Mouse (Mus musculus) frontal cortex, postnatal 36 days (tissue): ENCODE results near the gene Nup210l.
"Not testable (repeated sequence)": the region's sequence is repeated elsewhere in the genome, so short reads cannot be mapped to it uniquely, and the experiment has no call there.

ENCODE experiments used
- DNase-seq, 2 experiments: peaks; one replicate each; pipeline ENCODE4 v3.0.0; 2022; ENCODE audit warnings: low spot score in 2 of 2

Gene Nup210l

GRCm38 (mm10) chr3:90094453-90094852 is 9.5 kb upstream of the Nup210l start:
- no peak for DNase-seq

GRCm38 (mm10) chr3:90097928-90098327 is 6.0 kb upstream of the Nup210l start:
- DNase-seq, result peak in 1 of 2 experiments; percentile 61

- no peak for DNase-seq
These were observed 2.9 kb upstream of the Nup210l start for GRCm38 (mm10) chr3:90101010-90101409.

- no peak for DNase-seq
These were observed 2.3 kb upstream of the Nup210l start for GRCm38 (mm10) chr3:90101673-90102072.

GRCm38 (mm10) chr3:90102239-90102638 is 1.7 kb upstream of the Nup210l start:
- DNase-seq, result no peak

GRCm38 (mm10) chr3:90103176-90103575 is 756 bp upstream of the Nup210l start:
- DNase-seq, result no peak

GRCm38 (mm10) chr3:90111706-90112105 is 7.8 kb downstream of the Nup210l start:
- DNase-seq, result peak in 1 of 2 experiments; percentile 40

- no peak for DNase-seq
These were observed 10.4 kb downstream of the Nup210l start for GRCm38 (mm10) chr3:90114342-90114741.

GRCm38 (mm10) chr3:90115526-90115925 is 11.6 kb downstream of the Nup210l start:
- no peak for DNase-seq

- peak; percentile 64 to 78 for DNase-seq
These were observed 14.3 kb downstream of the Nup210l start for GRCm38 (mm10) chr3:90118132-90118790.

- not testable (repeated sequence) for DNase-seq
These were observed 18.1 kb downstream of the Nup210l start for GRCm38 (mm10) chr3:90122036-90122435.

GRCm38 (mm10) chr3:90125710-90126109 is 21.8 kb downstream of the Nup210l start:
- DNase-seq, result no peak

- DNase-seq, result peak; percentile 17 to 31
These were observed 23.9 kb downstream of the Nup210l start for GRCm38 (mm10) chr3:90127881-90128280.

GRCm38 (mm10) chr3:90132745-90133144 is 28.8 kb downstream of the Nup210l start:
- no peak for DNase-seq

GRCm38 (mm10) chr3:90133331-90133730 is 29.4 kb downstream of the Nup210l start:
- no peak for DNase-seq

GRCm38 (mm10) chr3:90134483-90134882 is 30.6 kb downstream of the Nup210l start:
- DNase-seq, result no peak

GRCm38 (mm10) chr3:90134993-90135392 is 31.1 kb downstream of the Nup210l start:
- DNase-seq, result no peak

- DNase-seq, result no peak
These were observed 32.7 kb downstream of the Nup210l start for GRCm38 (mm10) chr3:90136660-90137059.

- DNase-seq, result no peak
These were observed 33.7 kb downstream of the Nup210l start for GRCm38 (mm10) chr3:90137606-90138005.

GRCm38 (mm10) chr3:90139962-90140361 is 36.0 kb downstream of the Nup210l start:
- DNase-seq, result no peak

- no peak for DNase-seq
These were observed 41.5 kb downstream of the Nup210l start for GRCm38 (mm10) chr3:90145461-90145860.

GRCm38 (mm10) chr3:90146651-90147050 is 42.7 kb downstream of the Nup210l start:
- DNase-seq, result no peak

- DNase-seq, result no peak
These were observed 47.3 kb downstream of the Nup210l start for GRCm38 (mm10) chr3:90151086-90151740.
